Mouse (Mus musculus) heart, adult 2 months (tissue): ENCODE data around the gene Ngf. TPM values are rescaled to one million over a fixed set of nuclear protein-coding genes. Genes with fewer than 3 reads are reported as not detected.

Experiments
- DNase-seq, 2 experiments: peaks; one replicate each; pipeline ENCODE4 v3.0.0; 2021
- H3K27ac ChIP-seq: fragments of 200-600 bp; 2 replicates; pipeline ENCODE4 v1.8.1; 2022
- H3K27me3 ChIP-seq: fragments of 200-500 bp; 2 replicates; pipeline ENCODE4 v1.6.1; 2012; ENCODE audit warnings: mild to moderate bottlenecking, low read length, inconsistent platforms, mixed read lengths; ENCODE audit not compliant: control insufficient read depth, insufficient read depth
- H3K36me3 ChIP-seq: fragments of 200-500 bp; 2 replicates; pipeline ENCODE4 v1.6.1; 2012; ENCODE audit warnings: low read length, inconsistent platforms; ENCODE audit not compliant: control insufficient read depth, insufficient read depth
- H3K4me1 ChIP-seq: fragments of 200-500 bp; 2 replicates; pipeline ENCODE4 v1.6.1; 2011; ENCODE audit warnings: low read length; ENCODE audit not compliant: control insufficient read depth, insufficient read depth
- H3K4me3 ChIP-seq: fragments of 200-600 bp; 2 replicates; pipeline ENCODE4 v1.8.1; 2022
- H3K79me2 ChIP-seq: fragments of 200-500 bp; replicated peaks from 2 replicates; pipeline ENCODE4 v1.6.1; 2012; ENCODE audit warnings: mild to moderate bottlenecking, inconsistent platforms, low read length, moderate library complexity, mixed read lengths; ENCODE audit not compliant: control insufficient read depth, insufficient read depth
- H3K9ac ChIP-seq: fragments of 200-500 bp; 2 replicates; pipeline ENCODE4 v1.6.1; 2012; ENCODE audit warnings: low read depth, mild to moderate bottlenecking, control low read depth, inconsistent platforms, low read length, mixed read lengths
- CTCF ChIP-seq: fragments of 200-600 bp; IDR thresholded peaks from 2 replicates; pipeline ENCODE4 v1.8.1; 2022; ENCODE audit warnings: antibody characterized with exemption, mild to moderate bottlenecking, moderate library complexity
- EP300 ChIP-seq: fragments of 200-500 bp; IDR thresholded peaks from 2 replicates; pipeline ENCODE4 v1.6.1; 2011; ENCODE audit warnings: low read depth, low read length, control low read depth; ENCODE audit not compliant: insufficient read depth
- POLR2A ChIP-seq: fragments of 200-500 bp; IDR thresholded peaks from 2 replicates; pipeline ENCODE4 v1.6.1; 2011; ENCODE audit warnings: mild to moderate bottlenecking, low read depth, low read length, control low read depth; ENCODE audit not compliant: insufficient read depth
- WGBS: fragments of 180-500 bp; shearing (Covaris S2); methylation state at CpG from one replicate; pipeline ENCODE4 v1.1.7; 2018; 5-methylcytosine and 5-hydroxymethylcytosine counted together
- intact Hi-C: fragments of 180-260 bp; cut with DNase I; formaldehyde crosslinking; loops from one replicate; pipeline ENCODE4 v1.15.1; 2025
- polyA plus RNA-seq: library from polyadenylated mRNA; depleted of rRNA; stranded (reverse); fragments of >200 nt; gene quantifications from 2 replicates; pipeline ENCODE4 v1.2.3, GENCODE M21; 2012
- total RNA-seq, 2 experiments: library from RNA; stranded (reverse); gene quantifications; 2 replicates each; pipeline ENCODE4 v1.2.3; 2021

The Ngf gene
- total and polyA plus RNA-seq, 3 experiments: 5.1 to 17.1 (median 6.1) TPM

DNA sequence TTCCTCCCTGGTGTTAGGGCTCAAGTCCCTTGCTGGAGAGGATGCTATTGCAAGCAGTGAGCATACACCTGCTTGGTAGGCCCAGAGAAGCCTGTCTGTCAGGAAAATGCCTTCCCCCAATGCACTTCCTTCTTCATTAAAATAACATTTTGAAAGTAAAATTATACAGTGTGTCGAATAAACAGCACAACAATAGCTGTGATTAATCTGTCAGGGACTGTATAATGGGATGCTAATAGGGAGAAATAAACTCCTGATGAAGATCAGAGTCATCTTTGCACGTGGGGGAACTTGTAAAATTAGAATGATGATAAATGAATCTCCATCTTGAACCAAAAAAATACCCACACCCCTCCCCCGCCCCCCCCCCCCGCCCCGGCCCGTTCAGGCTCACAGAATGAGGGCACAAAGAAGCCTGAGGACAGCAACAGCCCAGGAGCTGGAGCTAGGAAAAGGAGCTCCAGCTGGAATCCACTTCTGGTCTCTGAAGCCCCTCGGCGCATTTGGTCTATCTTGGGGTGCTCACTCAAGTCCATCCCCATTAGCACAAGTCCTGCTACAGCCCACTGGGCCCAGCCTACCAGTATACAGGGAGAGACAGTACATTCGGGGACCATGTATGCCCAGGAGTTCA, 6.9 kb upstream of the Ngf start:
- no peak overlapping the region for H3K27ac ChIP-seq
- no peak overlapping the region for H3K4me3 ChIP-seq
- no peaks in the 10 kb centered on the region for H3K4me1 ChIP-seq
- no peak overlapping the region for H3K9ac ChIP-seq
- 52% methylated on average over 9 of the region's 9 CpGs for WGBS
- intact Hi-C loops: no loop called here
- H3K36me3 ChIP-seq: no peaks in the 10 kb centered on the region
- no peak for TF ChIP-seq POLR2A
- TF ChIP-seq CTCF: no peak
- no peak for TF ChIP-seq EP300
- H3K27me3 ChIP-seq: no peaks in the 10 kb centered on the region
- H3K79me2 ChIP-seq: no peaks in the 10 kb centered on the region
- DNase-seq: no peak

DNA sequence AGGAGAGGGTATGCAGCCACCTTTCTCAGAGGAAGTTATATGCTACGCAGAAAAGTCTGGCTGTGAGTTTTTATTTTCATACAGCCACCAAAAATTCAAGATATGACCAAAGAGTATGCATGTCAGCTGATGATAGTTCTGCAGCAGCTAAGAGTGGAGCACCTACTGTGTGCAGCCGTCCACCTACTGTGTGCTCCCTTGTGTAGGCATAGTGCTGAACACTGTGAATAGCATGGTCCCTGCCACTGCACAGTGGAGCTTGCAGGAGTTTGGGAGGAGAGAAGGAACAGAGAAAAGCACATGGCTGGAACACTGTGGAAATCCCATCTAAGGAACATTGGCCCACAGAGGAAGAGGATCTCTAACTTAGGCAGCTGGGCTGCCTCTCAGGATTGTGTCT, 6.4 kb upstream of the Ngf start:
- no peaks in the 10 kb centered on the region for H3K36me3 ChIP-seq
- no peak for DNase-seq
- no peaks in the 10 kb centered on the region for H3K27me3 ChIP-seq
- no peaks in the 10 kb centered on the region for H3K4me1 ChIP-seq
- H3K79me2 ChIP-seq: no peaks in the 10 kb centered on the region
- 91% methylated on average over 2 of the region's 2 CpGs for WGBS
- intact Hi-C loops: no loop called here
- no peak for TF ChIP-seq POLR2A
- no peak for TF ChIP-seq EP300
- no peak for TF ChIP-seq CTCF
- H3K27ac ChIP-seq: no peak overlapping the region
- no peak overlapping the region for H3K4me3 ChIP-seq
- H3K9ac ChIP-seq: no peak overlapping the region

DNA sequence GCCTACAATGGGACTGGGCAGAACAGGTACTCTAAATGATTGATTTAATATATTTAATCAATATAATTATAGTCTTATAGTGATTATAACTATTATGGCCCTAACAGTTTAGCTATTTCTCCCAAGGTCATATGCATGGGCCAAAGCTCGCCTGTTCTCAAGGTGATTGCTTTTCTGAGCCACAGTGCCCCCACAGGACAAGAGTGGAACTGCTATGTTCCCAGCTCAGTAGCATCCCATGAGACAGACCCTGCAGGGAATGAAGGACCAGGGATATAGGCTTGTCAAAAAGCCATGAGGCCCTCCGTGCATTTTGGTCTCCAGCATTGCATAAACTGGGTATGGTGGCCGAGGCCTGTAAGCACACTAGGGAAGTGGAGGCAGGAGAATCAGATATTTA, 3.1 kb upstream of the Ngf start:
- Histone ChIP-seq H3K4me3 (no peak overlapping the region), H3K79me2 (no peaks in the 10 kb centered on the region), H3K36me3 (no peaks in the 10 kb centered on the region), H3K27ac (no peak overlapping the region), H3K27me3 (no peaks in the 10 kb centered on the region), H3K4me1 (no peaks in the 10 kb centered on the region), H3K9ac (no peak overlapping the region)
- intact Hi-C loops: no loop called here
- peak; percentile 59 to 79 for DNase-seq
- WGBS: 30% methylated on average over 3 of the region's 3 CpGs
- TF ChIP-seq EP300 (0 out of 2 replicates have a peak, but pooled peaks have one; percentile 12), CTCF (peak; percentile 89), POLR2A (no peak)

DNA sequence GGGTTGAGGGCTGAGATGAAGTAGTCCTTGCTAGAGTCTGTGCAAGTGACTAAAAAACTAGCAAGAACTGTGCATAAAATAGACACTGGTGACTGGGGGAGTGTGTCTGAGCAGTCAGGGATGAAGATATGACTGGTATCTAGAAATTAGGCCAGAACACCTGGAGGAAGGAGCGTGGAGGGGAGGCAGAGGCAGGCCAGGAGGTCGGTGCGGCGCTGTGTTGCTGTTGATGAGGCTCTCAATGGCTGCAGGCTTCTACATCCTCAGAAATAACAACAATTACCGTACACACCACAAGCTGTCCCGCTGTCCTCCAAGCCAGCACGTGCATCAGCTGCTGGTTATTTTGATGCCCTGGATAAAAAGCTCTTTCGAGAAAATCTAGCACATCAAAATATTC, 2.6 kb upstream of the Ngf start:
- Histone ChIP-seq H3K36me3 (no peaks in the 10 kb centered on the region), H3K9ac (no peak overlapping the region), H3K79me2 (no peaks in the 10 kb centered on the region), H3K4me1 (no peaks in the 10 kb centered on the region), H3K4me3 (no peak overlapping the region), H3K27ac (no peak overlapping the region), H3K27me3 (no peaks in the 10 kb centered on the region)
- WGBS: 81% methylated on average over 8 of the region's 8 CpGs
- intact Hi-C loops: no loop called here
- DNase-seq: no peak
- TF ChIP-seq POLR2A (no peak), EP300 (no peak), CTCF (no peak)

DNA sequence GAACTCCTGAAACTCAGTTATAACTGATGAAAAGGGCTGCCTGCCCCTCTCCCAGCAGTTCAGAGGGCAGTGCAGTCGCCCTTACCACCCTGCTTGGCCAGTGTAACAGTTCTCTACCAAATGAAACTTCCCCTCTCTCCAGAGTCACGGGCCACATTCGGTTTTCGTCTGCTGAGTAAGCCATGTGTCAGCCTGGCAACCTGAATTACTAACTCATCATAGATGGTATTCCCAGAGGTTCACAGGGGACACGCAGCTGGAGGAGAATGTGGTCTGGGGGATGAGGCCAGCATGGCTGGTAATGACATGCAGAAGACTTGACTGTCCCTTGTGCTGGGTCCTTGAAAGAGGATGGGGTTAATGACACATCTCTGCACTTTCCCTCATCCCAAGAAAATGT, 1.5 kb downstream of the Ngf start:
- peak in 1 of 2 experiments; percentile 22 for DNase-seq
- Histone ChIP-seq H3K4me1 (no peaks in the 10 kb centered on the region; the same call in 1 of the 2 replicates), H3K9ac (peak overlapping the region; percentile 17), H3K79me2 (no peaks in the 10 kb centered on the region), H3K4me3 (peak overlapping the region; percentile 48), H3K36me3 (no peaks in the 10 kb centered on the region), H3K27ac (peak overlapping the region; percentile 66), H3K27me3 (no peaks in the 10 kb centered on the region)
- WGBS: 53% methylated on average over 5 of the region's 5 CpGs
- intact Hi-C loops: loop anchor here (2.0 to 10.0 kb wide), 2 partner anchors 136 to 214 kb away; no protein-coding TSS in a partner anchor
- TF ChIP-seq POLR2A (no peak), CTCF (no peak), EP300 (no peak)

DNA sequence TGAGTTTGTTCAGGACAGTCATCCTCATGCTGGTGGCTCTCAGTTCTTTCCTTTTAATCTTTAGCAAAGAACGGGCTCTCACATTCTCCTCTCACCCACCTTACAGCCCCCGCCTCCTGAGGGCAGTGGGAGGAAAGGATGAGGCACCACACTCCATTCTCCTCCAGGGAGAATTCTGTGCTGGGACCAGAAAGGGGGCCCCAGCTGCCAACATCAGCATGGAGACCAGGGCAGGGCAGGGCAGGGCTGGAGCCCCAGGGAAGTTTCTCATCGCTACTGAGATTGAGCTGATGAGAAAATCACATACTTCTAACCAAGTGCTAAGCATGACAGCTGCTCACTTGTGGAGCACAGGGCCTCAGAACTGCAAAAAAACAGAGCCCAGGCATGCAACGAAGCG, 2.1 kb downstream of the Ngf start:
- peak overlapping the region; percentile 66 for H3K27ac ChIP-seq
- WGBS: 48% methylated on average over 5 of the region's 5 CpGs
- H3K79me2 ChIP-seq: no peaks in the 10 kb centered on the region
- no peaks in the 10 kb centered on the region for H3K27me3 ChIP-seq
- peak overlapping the region; percentile 48 for H3K4me3 ChIP-seq
- peak overlapping the region; percentile 33 for H3K9ac ChIP-seq
- peak in 1 of 2 experiments; percentile 36 for DNase-seq
- TF ChIP-seq CTCF (no peak), EP300 (no peak), POLR2A (no peak)
- intact Hi-C loops: loop anchor here (2.0 to 10.0 kb wide), 2 partner anchors 137 to 213 kb away; no protein-coding TSS in a partner anchor
- no peaks in the 10 kb centered on the region for H3K36me3 ChIP-seq
- no peaks in the 10 kb centered on the region; the same call in 1 of the 2 replicates for H3K4me1 ChIP-seq
